Mouse (Mus musculus): ENCODE measurements around the gene Abracl.

Abracl gene

GRCm38 (mm10) chr10:18021576-18022311, 1.3 kb downstream of the Abracl start:
- DNase-seq: no peak

- DNase-seq: no peak
These were observed 2.2 kb downstream of the Abracl start for GRCm38 (mm10) chr10:18020846-18021245.

GRCm38 (mm10) chr10:18020443-18020842, 2.6 kb downstream of the Abracl start:
- no peak for DNase-seq

GRCm38 (mm10) chr10:18011761-18012160, 11.3 kb downstream of the Abracl start:
- no peak for DNase-seq

- DNase-seq: no peak
These were observed 13.3 kb downstream of the Abracl start for GRCm38 (mm10) chr10:18009744-18010143.

GRCm38 (mm10) chr10:18008118-18008517, 15.0 kb downstream of the Abracl start:
- DNase-seq: no peak

GRCm38 (mm10) chr10:18007243-18007642, 15.8 kb downstream of the Abracl start:
- DNase-seq: no peak

- DNase-seq: no peak
These were observed 16.3 kb downstream of the Abracl start for GRCm38 (mm10) chr10:18006756-18007155.

- DNase-seq: no peak
These were observed 17.7 kb downstream of the Abracl start for GRCm38 (mm10) chr10:18005136-18005955.

- no peak for DNase-seq
These were observed 19.0 kb downstream of the Abracl start for GRCm38 (mm10) chr10:18003966-18004637.

- no peak for DNase-seq
These were observed 32.5 kb downstream of the Abracl start for GRCm38 (mm10) chr10:17990576-17990975.

- DNase-seq: no peak
These were observed 34.0 kb downstream of the Abracl start for GRCm38 (mm10) chr10:17989136-17989535.

- DNase-seq: no peak
These were observed 35.2 kb downstream of the Abracl start for GRCm38 (mm10) chr10:17987823-17988423.

- no peak for DNase-seq
These were observed 39.8 kb downstream of the Abracl start for GRCm38 (mm10) chr10:17983313-17983712.

GRCm38 (mm10) chr10:17966090-17966489, 57.0 kb downstream of the Abracl start:
- no peak for DNase-seq
